Mouse (Mus musculus): Measurements from ENCODE around the gene Fndc3a.

GRCm38 (mm10) chr14:72710341-72711027 is 681 bp upstream of the Fndc3a start:
- no peak for TF ChIP-seq POLR2A (IDR thresholded peaks at IDR 0.05; ENCODE audit: borderline replicate concordance, control insufficient read depth, low read depth, low read length)
- TF ChIP-seq CTCF (IDR thresholded peaks at IDR 0.05; ENCODE audit: control insufficient read depth, insufficient read depth, low read length), result no peak

Data from bone marrow, adult 2 months (tissue).